Mouse (Mus musculus): ENCODE measurements around the gene Gm19426.

DNA sequence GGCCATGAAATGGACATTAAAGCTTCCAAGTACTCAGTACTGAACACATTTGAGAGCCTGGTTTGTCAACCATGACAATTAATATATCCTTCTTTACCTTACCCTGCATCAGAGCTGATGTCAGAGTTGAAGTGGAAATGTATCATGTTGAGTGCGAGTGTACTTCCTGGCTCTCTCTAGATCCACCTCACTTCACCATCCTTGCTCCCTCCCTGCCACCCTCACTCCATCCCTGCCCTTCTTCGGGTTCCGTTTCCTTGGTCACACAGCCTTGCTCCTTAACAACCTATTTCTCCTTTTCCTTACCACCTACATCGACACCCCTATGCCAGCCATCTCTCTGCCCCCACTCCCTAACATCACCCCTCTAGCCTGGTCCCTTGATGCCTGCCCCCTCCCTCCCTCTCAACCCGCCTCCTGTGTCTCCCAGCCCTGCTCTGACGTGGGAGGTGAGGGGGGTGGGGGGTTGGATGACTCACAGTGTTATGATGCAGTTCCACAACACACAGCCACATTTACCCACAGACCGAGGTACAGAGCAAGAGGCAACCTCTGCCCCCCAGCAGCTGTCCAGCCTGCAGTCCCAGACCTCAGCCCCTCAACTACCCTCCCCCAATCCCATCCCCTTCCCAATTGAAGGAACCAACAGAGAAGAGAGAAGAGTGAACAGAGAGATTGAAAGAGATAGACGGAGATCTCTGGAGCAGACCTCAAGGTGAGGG lies 9.7 kb downstream of the Gm19426 start, which contains the start of gene Ypel4:
- TF ChIP-seq CTCF (IDR thresholded peaks at IDR 0.05) (no peak), EP300 (IDR thresholded peaks at IDR 0.05) (no peak)

Measured in lung, postnatal 0 days (tissue).